11 mouse cellular contexts compared by ENCODE assay signal in genomic region chr3:53655343-53655742, GRCm38 (mm10). TPM values are rescaled to one million over a fixed set of nuclear protein-coding genes. Genes with fewer than 3 reads are reported as not detected.
A peak's percentile ranks its signal among the peaks of the same experiment; 100 is the strongest.
DNase-seq lines count a peak whose midpoint lies in the region; ATAC-seq and TF ChIP-seq lines count a peak whose summit lies in the region.
"Had no signal": no experiment of that assay in that cellular context is flagged by ENCODE, and none has a peak within 500 bp of the region (broad histone marks: within the 10 kb centered on the region; RNA-seq: fewer than 3 reads in every experiment).

No protein-coding gene starts in this region.

- DNase-seq in forebrain, embryonic 14.5 days (ENCODE audit: low spot score), result no peak
- DNase-seq in kidney, postnatal 10 days, result peak; percentile 42
- no peak for DNase-seq in kidney, adult 2 months
- DNase-seq in embryo, embryonic 9.5 days (ENCODE audit: extremely low spot score), result no peak
- DNase-seq in cerebellum, postnatal 4 days (ENCODE audit: low spot score in 2 of 2), result no peak
- DNase-seq: cerebellum, adult 2 months had no signal

- H3K4me1 ChIP-seq in forebrain, embryonic 14.5 days (ENCODE audit: control insufficient read depth, insufficient read depth, low read length), result peaks cover 13% of the 10 kb centered on the region
- peaks cover 25% of the 10 kb centered on the region for H3K4me1 ChIP-seq in forebrain, embryonic 12.5 days
- H3K4me1 ChIP-seq in kidney, adult 2 months (ENCODE audit: control insufficient read depth, insufficient read depth, low read length), result no peaks in the 10 kb centered on the region
- peaks cover 21% of the 10 kb centered on the region for H3K4me1 ChIP-seq in embryonic facial prominence, embryonic 12.5 days
- H3K4me1 ChIP-seq in midbrain, embryonic 15.5 days, result peaks cover 28% of the 10 kb centered on the region
- H3K4me1 ChIP-seq: liver, embryonic 15.5 days had no signal

- H3K4me3 ChIP-seq in forebrain, embryonic 14.5 days (ENCODE audit: low read depth, low read length), result no peak overlapping the region
- H3K4me3 ChIP-seq in forebrain, embryonic 12.5 days (replicated peaks), result no peak overlapping the region; the same call in 1 of the 2 replicates
- H3K4me3 ChIP-seq in kidney, adult 2 months (ENCODE audit: insufficient read depth, low read depth, low read length), result no peak overlapping the region
- H3K4me3 ChIP-seq in embryonic facial prominence, embryonic 12.5 days, result peak overlapping the region; percentile 60; the same call in 1 of the 2 replicates
- no peak overlapping the region for H3K4me3 ChIP-seq in midbrain, embryonic 15.5 days
- H3K4me3 ChIP-seq: liver, embryonic 15.5 days had no signal

- H3K9me3 ChIP-seq in forebrain, embryonic 14.5 days (replicated peaks; ENCODE audit: control insufficient read depth, low read length), result peaks cover 5% of the 10 kb centered on the region; the same call in 1 of the 2 replicates
- peaks cover 13% of the 10 kb centered on the region; the same call in 1 of the 2 replicates for H3K9me3 ChIP-seq in forebrain, embryonic 12.5 days
- peaks cover 16% of the 10 kb centered on the region; the same call in 1 of the 2 replicates for H3K9me3 ChIP-seq in embryonic facial prominence, embryonic 12.5 days
- no peaks in the 10 kb centered on the region for H3K9me3 ChIP-seq in midbrain, embryonic 15.5 days
- H3K9me3 ChIP-seq: liver, embryonic 15.5 days had no signal

- peaks cover 11% of the 10 kb centered on the region; the same call in 1 of the 2 replicates for H3K27me3 ChIP-seq in forebrain, embryonic 14.5 days (replicated peaks; ENCODE audit: control insufficient read depth, insufficient read depth, low read length)
- H3K27me3 ChIP-seq in forebrain, embryonic 12.5 days, result peaks cover 29% of the 10 kb centered on the region
- no peaks in the 10 kb centered on the region for H3K27me3 ChIP-seq in kidney, adult 2 months (replicated peaks; ENCODE audit: control insufficient read depth, insufficient read depth, low read length)
- H3K27me3 ChIP-seq in embryonic facial prominence, embryonic 12.5 days, result peaks cover 31% of the 10 kb centered on the region
- H3K27me3 ChIP-seq in midbrain, embryonic 15.5 days (replicated peaks), result peaks cover 18% of the 10 kb centered on the region

- no peak for TF ChIP-seq POLR2A in kidney, adult 2 months (IDR thresholded peaks at IDR 0.05; ENCODE audit: low read depth, low read length)

- no peaks in the 10 kb centered on the region for H3K36me3 ChIP-seq in forebrain, embryonic 14.5 days (ENCODE audit: control insufficient read depth, insufficient read depth, low read length)
- peaks cover 9% of the 10 kb centered on the region for H3K36me3 ChIP-seq in forebrain, embryonic 12.5 days (replicated peaks)
- no peaks in the 10 kb centered on the region for H3K36me3 ChIP-seq in kidney, adult 2 months (ENCODE audit: control insufficient read depth, insufficient read depth, low read length)
- H3K36me3 ChIP-seq in embryonic facial prominence, embryonic 12.5 days, result peaks cover 20% of the 10 kb centered on the region
- H3K36me3 ChIP-seq in midbrain, embryonic 15.5 days (replicated peaks), result no peaks in the 10 kb centered on the region
- H3K36me3 ChIP-seq: liver, embryonic 15.5 days had no signal

- no peak for TF ChIP-seq CTCF in kidney, adult 2 months (conservative IDR thresholded peaks at IDR 0.05; ENCODE audit: insufficient read depth, insufficient read length, low read depth, low read length)

- peak overlapping the region; percentile 100; the same call in 1 of the 2 replicates for H3K4me2 ChIP-seq in forebrain, embryonic 14.5 days (ENCODE audit: low read length)
- no peak overlapping the region for H3K4me2 ChIP-seq in forebrain, embryonic 12.5 days
- H3K4me2 ChIP-seq in embryonic facial prominence, embryonic 12.5 days (replicated peaks), result peak overlapping the region; percentile 100; the same call in 1 of the 2 replicates
- peak overlapping the region; percentile 97; the same call in 1 of the 2 replicates for H3K4me2 ChIP-seq in midbrain, embryonic 15.5 days

- WGBS in forebrain, embryonic 14.5 days, result 93% methylated on average over 13 of the region's 13 CpGs
- WGBS in forebrain, embryonic 12.5 days, result 89% methylated on average over 13 of the region's 13 CpGs
- 86% methylated on average over 13 of the region's 13 CpGs for WGBS in kidney, adult 2 months
- WGBS in embryonic facial prominence, embryonic 12.5 days, result 84% methylated on average over 13 of the region's 13 CpGs
- 88% methylated on average over 13 of the region's 13 CpGs for WGBS in midbrain, embryonic 15.5 days

- H3K27ac ChIP-seq in forebrain, embryonic 14.5 days (ENCODE audit: low read depth, low read length), result no peak overlapping the region
- no peak overlapping the region for H3K27ac ChIP-seq in forebrain, embryonic 12.5 days
- H3K27ac ChIP-seq in kidney, adult 2 months (ENCODE audit: insufficient read depth, low read depth, low read length), result no peak overlapping the region
- H3K27ac ChIP-seq in embryonic facial prominence, embryonic 12.5 days, result no peak overlapping the region
- H3K27ac ChIP-seq in midbrain, embryonic 15.5 days, result no peak overlapping the region
- H3K27ac ChIP-seq: liver, embryonic 15.5 days had no signal

- H3K9ac ChIP-seq in forebrain, embryonic 14.5 days (ENCODE audit: low read length), result no peak overlapping the region
- H3K9ac ChIP-seq in forebrain, embryonic 12.5 days, result no peak overlapping the region
- no peak overlapping the region for H3K9ac ChIP-seq in embryonic facial prominence, embryonic 12.5 days
- no peak overlapping the region for H3K9ac ChIP-seq in midbrain, embryonic 15.5 days
- H3K9ac ChIP-seq: liver, embryonic 15.5 days had no signal

- ATAC-seq in forebrain, embryonic 14.5 days, result no peak
- ATAC-seq in forebrain, embryonic 12.5 days (ENCODE audit: low FRiP score), result no peak
- ATAC-seq in embryonic facial prominence, embryonic 12.5 days (ENCODE audit: insufficient number of reproducible peaks, insufficient read depth, low FRiP score, low TSS enrichment), result no peak
- no peak for ATAC-seq in midbrain, embryonic 15.5 days (replicated peaks)

RNA-seq across cellular contexts. Expression of gene Frem2, which starts 1.8 kb away (rescaled TPM):
- 1.0 and 1.3 TPM in 2 replicates for polyA plus RNA-seq in forebrain, embryonic 14.5 days (2014; fragmentation: Nextera tagmentation; extraction: Ambion mirVana)
- polyA plus RNA-seq in forebrain, embryonic 12.5 days (2016; fragmentation: Nextera tagmentation; extraction: Ambion mirVana), result 1.9 and 2.1 TPM in 2 replicates
- polyA plus RNA-seq in kidney, adult 2 months (2012; rRNA removed), result 4.3 and 7.3 TPM in 2 replicates
- 6.4 and 6.7 TPM in 2 replicates for polyA plus RNA-seq in embryonic facial prominence, embryonic 12.5 days (2016; fragmentation: Nextera tagmentation; extraction: Ambion mirVana)
- 1.0 and 1.1 TPM in 2 replicates for polyA plus RNA-seq in midbrain, embryonic 15.5 days (2015; fragmentation: Nextera tagmentation; extraction: Ambion mirVana)
- polyA plus RNA-seq: C2C12 had no signal
